Mouse (Mus musculus) lung, adult 2 months (tissue): Measurements from ENCODE around the gene Itm2c.

Experiments
- CTCF ChIP-seq: fragments of 200-500 bp; IDR thresholded peaks from 2 replicates; pipeline ENCODE4 v1.5.1; 2011; ENCODE audit warnings: mild to moderate bottlenecking, low read length, control low read depth; ENCODE audit not compliant: insufficient read depth
- POLR2A ChIP-seq: fragments of 200-500 bp; IDR thresholded peaks from 2 replicates; pipeline ENCODE4 v1.6.1; 2011; ENCODE audit warnings: low read depth, mild to moderate bottlenecking, control low read depth, low read length, borderline replicate concordance; ENCODE audit errors: extremely low read depth

- TF ChIP-seq CTCF, result no peak
- TF ChIP-seq POLR2A, result no peak
Measured at GRCm38 (mm10) chr1:85853865-85854264, 40.2 kb upstream of the Itm2c start.
